Mouse (Mus musculus) mouse embryonic stem cell (cell line): ENCODE measurements around the gene Ppp1r9b.

ENCODE experiments used
- in situ Hi-C, 2 experiments: fragments of 300-500 bp; cut with MboI; formaldehyde crosslinking; loops; 1 replicate in 1 of 2; 3 replicates in 1 of 2; pipeline ENCODE4 v1.14.3; 2019 to 2020; ENCODE audit warnings: low sequenced_read_pairs in 2 of 2, low pct_unique_long_range_greater_than_20kb in 1 of 2, mixed read lengths in 1 of 2; ENCODE audit not compliant: unreplicated experiment in 1 of 2

Ppp1r9b gene

GRCm38 (mm10) chr11:95034902-95035301, 44.1 kb downstream of the Ppp1r9b start:
- in situ Hi-C loops = no loop called here

GRCm38 (mm10) chr11:95036521-95036920, 45.7 kb downstream of the Ppp1r9b start:
- in situ Hi-C loops = no loop called here

GRCm38 (mm10) chr11:95037306-95037705, 46.5 kb downstream of the Ppp1r9b start:
- in situ Hi-C loops = no loop called here

- in situ Hi-C loops = no loop called here
These were observed 47.5 kb downstream of the Ppp1r9b start for GRCm38 (mm10) chr11:95038156-95038817.

- in situ Hi-C loops = no loop called here
These were observed 48.2 kb downstream of the Ppp1r9b start for GRCm38 (mm10) chr11:95038818-95039655.

GRCm38 (mm10) chr11:95039766-95040165, 48.9 kb downstream of the Ppp1r9b start:
- in situ Hi-C loops = loop anchor here in 1 of 2 experiments (5.0 kb wide), 1 partner anchor 68 kb away; no protein-coding TSS in a partner anchor

GRCm38 (mm10) chr11:95040491-95041138, 49.8 kb downstream of the Ppp1r9b start:
- in situ Hi-C loops = loop anchor here in 1 of 2 experiments (5.0 kb wide), 1 partner anchor 67 kb away; no protein-coding TSS in a partner anchor

GRCm38 (mm10) chr11:95041139-95041609, 50.3 kb downstream of the Ppp1r9b start, which contains the start of gene Pdk2:
Pdk2 (minus strand) TSS chr11:95041354.
- in situ Hi-C loops = loop anchor here in 1 of 2 experiments (5.0 kb wide), 1 partner anchor 66 kb away; no protein-coding TSS in a partner anchor

GRCm38 (mm10) chr11:95042096-95042495, 51.3 kb downstream of the Ppp1r9b start:
- in situ Hi-C loops = loop anchor here in 1 of 2 experiments (5.0 kb wide), 1 partner anchor 65 kb away; no protein-coding TSS in a partner anchor

GRCm38 (mm10) chr11:95043060-95043459, 52.2 kb downstream of the Ppp1r9b start:
- in situ Hi-C loops = loop anchor here in 1 of 2 experiments (5.0 kb wide), 1 partner anchor 64 kb away; no protein-coding TSS in a partner anchor

GRCm38 (mm10) chr11:95043608-95044007, 52.8 kb downstream of the Ppp1r9b start:
- in situ Hi-C loops = loop anchor here in 1 of 2 experiments (5.0 kb wide), 1 partner anchor 64 kb away; no protein-coding TSS in a partner anchor

GRCm38 (mm10) chr11:95044185-95044870, 53.5 kb downstream of the Ppp1r9b start:
- in situ Hi-C loops = loop anchor here in 1 of 2 experiments (5.0 kb wide), 1 partner anchor 63 kb away; no protein-coding TSS in a partner anchor

- in situ Hi-C loops = no loop called here
These were observed 56.3 kb downstream of the Ppp1r9b start for GRCm38 (mm10) chr11:95046980-95047680.

GRCm38 (mm10) chr11:95053062-95053461, 62.2 kb downstream of the Ppp1r9b start:
- in situ Hi-C loops = no loop called here
